In the genomic region with DNA sequence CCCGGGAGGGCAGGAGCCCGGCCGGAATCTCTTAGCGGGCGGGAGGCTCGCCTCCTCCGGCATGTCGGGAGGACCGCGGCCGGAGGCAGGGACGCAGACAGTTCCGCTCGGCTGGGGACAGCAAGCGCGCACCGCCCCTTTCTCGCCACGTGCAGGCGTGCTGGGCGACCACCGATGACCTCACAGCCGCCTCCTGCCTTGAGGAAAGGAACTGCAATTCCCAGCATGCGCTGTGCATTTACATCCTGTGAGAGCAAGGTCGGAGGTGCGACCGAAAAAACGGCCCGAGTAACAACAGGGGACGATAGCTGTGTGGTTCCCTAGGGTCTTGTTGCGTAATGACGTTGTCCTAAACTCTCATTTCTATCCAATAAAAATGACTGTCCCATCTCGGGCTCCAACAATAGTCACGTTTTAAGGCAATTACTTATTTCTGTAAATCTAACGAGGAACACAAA, we compare ENCODE assay signal across 8 mouse cellular contexts. TPM values are rescaled to one million over a fixed set of nuclear protein-coding genes. Genes with fewer than 3 reads are reported as not detected.
DNase-seq lines count a peak whose midpoint lies in the region; ATAC-seq lines count a peak whose summit lies in the region.

A gene (minus strand): TSS at position 122 of the 458 bp plus-strand sequence.

- WGBS in hindbrain, embryonic 12.5 days = under 1% methylated on average over 35 of the region's 35 CpGs

- peaks cover 14% of the 10 kb centered on the region for H3K36me3 ChIP-seq in hindbrain, embryonic 12.5 days

- no peaks in the 10 kb centered on the region for H3K27me3 ChIP-seq in hindbrain, embryonic 12.5 days

- H3K4me2 ChIP-seq in hindbrain, embryonic 12.5 days (replicated peaks) = peak within 1 kb of the TSS; percentile 95

- peak; percentile 98 for DNase-seq in NIH3T3 (ENCODE audit: low read depth)
- DNase-seq in cerebellum, postnatal 10 days = peak; percentile 97 to 98
- peak; percentile 95 to 96 for DNase-seq in frontal cortex, postnatal 10 days (ENCODE audit: low spot score in 2 of 2)
- peak; percentile 94 to 98 for DNase-seq in layer of hippocampus, postnatal 14 days (ENCODE audit: low spot score in 2 of 2)
- DNase-seq in lung, postnatal 14 days = peak; percentile 96
- peak; percentile 96 for DNase-seq in retina, adult 2 months (ENCODE audit: low read depth, low spot score)
- peak; percentile 94 for DNase-seq in thymus, postnatal 36 days

- no peaks in the 10 kb centered on the region for H3K9me3 ChIP-seq in hindbrain, embryonic 12.5 days (replicated peaks)

- peak within 1 kb of the TSS; percentile 93 for H3K4me3 ChIP-seq in hindbrain, embryonic 12.5 days

- peak; percentile 98 for ATAC-seq in hindbrain, embryonic 12.5 days (ENCODE audit: low FRiP score)

- H3K4me1 ChIP-seq in hindbrain, embryonic 12.5 days = peaks cover 15% of the 10 kb centered on the region

- H3K27ac ChIP-seq in hindbrain, embryonic 12.5 days = peak within 1 kb of the TSS; percentile 73

- peak within 1 kb of the TSS; percentile 76 for H3K9ac ChIP-seq in hindbrain, embryonic 12.5 days

RNA-seq across cellular contexts. Expression of the gene that starts here (rescaled TPM):
- 21.3 and 22.3 TPM in 2 replicates for polyA plus RNA-seq in hindbrain, embryonic 12.5 days (2016; fragmentation: Nextera tagmentation; extraction: Ambion mirVana)
- 10 to 100 TPM; 33.6 to 40.7 TPM for total RNA-seq in layer of hippocampus, postnatal 14 days (2021)

Comparison
In these comparisons a context has a peak if more than half of its experiments do, and no peak if none do; other contexts are left out.
1. Peak in every context shown above with its lines: DNase-seq, ATAC-seq, H3K4me3 ChIP-seq and H3K27ac ChIP-seq.